Mouse (Mus musculus) lung, postnatal 0 days (tissue): ENCODE results near the gene Snai1.

Source experiments
- CTCF ChIP-seq: IDR thresholded peaks from 2 replicates; pipeline ENCODE4 v1.5.1; 2016; ENCODE audit warnings: antibody characterized with exemption, mild to moderate bottlenecking
- EP300 ChIP-seq: IDR thresholded peaks from 2 replicates; pipeline ENCODE4 v1.6.1; 2016; ENCODE audit warnings: antibody characterized with exemption, mild to moderate bottlenecking, control low read depth

DNA sequence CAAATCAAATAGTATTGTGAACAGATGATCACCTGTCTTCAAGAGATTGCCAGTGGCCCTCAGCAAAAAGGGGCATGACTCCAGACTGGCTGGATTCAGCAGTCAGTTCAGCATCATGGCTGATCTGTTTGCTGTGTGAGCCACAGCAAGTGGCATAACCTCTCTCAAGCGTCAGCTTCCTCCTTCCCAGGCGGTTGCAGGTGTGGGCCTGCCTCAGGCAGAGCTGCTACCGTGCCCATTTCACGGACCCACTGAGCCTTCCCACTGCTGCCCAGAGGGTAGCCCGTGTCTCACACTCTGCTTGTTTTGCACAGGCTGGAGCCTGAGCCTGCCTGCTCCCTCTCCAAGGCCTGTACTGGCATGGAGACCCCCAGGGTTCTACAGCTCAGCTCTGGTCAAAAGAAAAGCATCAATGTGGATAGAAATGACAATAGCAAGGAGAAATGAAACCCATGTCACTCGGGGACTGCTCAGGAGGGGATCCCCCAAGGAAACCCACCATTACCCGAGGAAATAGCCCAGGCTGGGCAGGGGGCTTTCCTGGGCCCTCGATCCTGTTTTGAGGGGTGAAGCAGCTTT, 13.4 kb downstream of the Snai1 start:
- TF ChIP-seq CTCF (no peak), EP300 (no peak)
